Comparison of ENCODE assay signal across 9 mouse cellular contexts in genomic region chr5:121115391-121116157, GRCm38 (mm10).
DNase-seq lines count a peak whose midpoint lies in the region; ATAC-seq and TF ChIP-seq lines count a peak whose summit lies in the region.
"Had no signal": no experiment of that assay in that cellular context is flagged by ENCODE, and none has a peak within 500 bp of the region (broad histone marks: within the 10 kb centered on the region; RNA-seq: fewer than 3 reads in every experiment).

No protein-coding gene starts in this region.

- no peak overlapping the region for H3K4me3 ChIP-seq in embryonic facial prominence, embryonic 14.5 days (ENCODE audit: low read depth, low read length)
- no peak overlapping the region for H3K4me3 ChIP-seq in left cerebral cortex, adult 2 months
- H3K4me3 ChIP-seq in neural tube, embryonic 15.5 days (replicated peaks), result no peak overlapping the region
- no peak overlapping the region for H3K4me3 ChIP-seq in lung, adult 2 months (replicated peaks; ENCODE audit: extremely low read depth, low read depth, low read length)
- H3K4me3 ChIP-seq: limb, embryonic 12.5 days; myocyte had no signal

- H3K27ac ChIP-seq in embryonic facial prominence, embryonic 14.5 days (replicated peaks; ENCODE audit: low read depth, low read length), result no peak overlapping the region
- peak overlapping the region; percentile 69 for H3K27ac ChIP-seq in left cerebral cortex, adult 2 months
- peak overlapping the region; percentile 88 for H3K27ac ChIP-seq in neural tube, embryonic 15.5 days (replicated peaks)
- H3K27ac ChIP-seq: limb, embryonic 12.5 days had no signal

- no peaks in the 10 kb centered on the region for H3K36me3 ChIP-seq in embryonic facial prominence, embryonic 14.5 days (ENCODE audit: control insufficient read depth, insufficient read depth, low read length)
- no peaks in the 10 kb centered on the region for H3K36me3 ChIP-seq in neural tube, embryonic 15.5 days
- H3K36me3 ChIP-seq: limb, embryonic 12.5 days had no signal

- no peak overlapping the region for H3K9ac ChIP-seq in embryonic facial prominence, embryonic 14.5 days (ENCODE audit: low read depth, low read length)
- H3K9ac ChIP-seq in neural tube, embryonic 15.5 days (replicated peaks), result no peak overlapping the region
- H3K9ac ChIP-seq: limb, embryonic 12.5 days had no signal

- H3K27me3 ChIP-seq in embryonic facial prominence, embryonic 14.5 days (replicated peaks; ENCODE audit: control insufficient read depth, insufficient read depth, low read length), result no peaks in the 10 kb centered on the region
- no peaks in the 10 kb centered on the region for H3K27me3 ChIP-seq in neural tube, embryonic 15.5 days (replicated peaks)
- H3K27me3 ChIP-seq: limb, embryonic 12.5 days had no signal

- DNase-seq in embryonic facial prominence, embryonic 14.5 days (ENCODE audit: low spot score), result peak; percentile 17
- DNase-seq in frontal cortex, postnatal 10 days (ENCODE audit: low spot score in 2 of 2), result peak; percentile 47 to 71
- DNase-seq in left cerebral cortex, adult 2 months (ENCODE audit: extremely low spot score in 1 of 2, low spot score in 2 of 2), result peak in 1 of 2 experiments; percentile 61
- DNase-seq in spleen, postnatal 10 days (ENCODE audit: low spot score in 2 of 2), result no peak
- no peak for DNase-seq in lung, postnatal 14 days
- DNase-seq in lung, adult 2 months, result no peak

- ATAC-seq in embryonic facial prominence, embryonic 14.5 days (ENCODE audit: low read depth), result peak; percentile 39; the same call in 1 of the 2 replicates
- ATAC-seq in neural tube, embryonic 15.5 days (ENCODE audit: low FRiP score), result peak; percentile 82

- WGBS in embryonic facial prominence, embryonic 14.5 days, result 64% methylated on average over 8 of the region's 8 CpGs
- 25% methylated on average over 8 of the region's 8 CpGs for WGBS in neural tube, embryonic 15.5 days
- 64% methylated on average over 8 of the region's 8 CpGs for WGBS in lung, adult 2 months

- H3K4me2 ChIP-seq in embryonic facial prominence, embryonic 14.5 days (ENCODE audit: low read depth, low read length), result no peak overlapping the region
- H3K4me2 ChIP-seq in neural tube, embryonic 15.5 days, result peak overlapping the region; percentile 34
- H3K4me2 ChIP-seq: limb, embryonic 12.5 days had no signal

- TF ChIP-seq CTCF in left cerebral cortex, adult 2 months (IDR thresholded peaks at IDR 0.05), result no peak
- no peak for TF ChIP-seq CTCF in lung, adult 2 months (IDR thresholded peaks at IDR 0.05; ENCODE audit: insufficient read depth, low read length)

- no peak for TF ChIP-seq POLR2A in lung, adult 2 months (IDR thresholded peaks at IDR 0.05; ENCODE audit: borderline replicate concordance, extremely low read depth, low read depth, low read length)

- no peaks in the 10 kb centered on the region for H3K4me1 ChIP-seq in embryonic facial prominence, embryonic 14.5 days (ENCODE audit: control insufficient read depth, insufficient read depth, low read length)
- H3K4me1 ChIP-seq in neural tube, embryonic 15.5 days, result peaks cover 39% of the 10 kb centered on the region
- no peaks in the 10 kb centered on the region for H3K4me1 ChIP-seq in lung, adult 2 months (ENCODE audit: control insufficient read depth, insufficient read depth, low read length)

- no peaks in the 10 kb centered on the region for H3K9me3 ChIP-seq in embryonic facial prominence, embryonic 14.5 days (ENCODE audit: control insufficient read depth, low read length)
- H3K9me3 ChIP-seq in neural tube, embryonic 15.5 days (replicated peaks), result no peaks in the 10 kb centered on the region
- H3K9me3 ChIP-seq: limb, embryonic 12.5 days had no signal

- intact Hi-C loops in left cerebral cortex, adult 2 months (cut with DNase I), result no loop called here

Comparison
In these comparisons a context has a peak if more than half of its experiments do, and no peak if none do; other contexts are left out.
1. DNase-seq: peak in embryonic facial prominence, embryonic 14.5 days (single experiment) and frontal cortex, postnatal 10 days (2 of 2); none in spleen, postnatal 10 days (0 of 2), lung, postnatal 14 days (single experiment) and lung, adult 2 months (single experiment).